Mouse (Mus musculus) v-Abl transformed pro-B cells (cell line): Measurements from ENCODE around the gene Slirp.
"Not testable (repeated sequence)": the region's sequence is repeated elsewhere in the genome, so short reads cannot be mapped to it uniquely, and the experiment has no call there.

Source experiments
- in situ Hi-C, 2 experiments: fragments of 400-800 bp; cut with MboI; formaldehyde crosslinking; loops; one replicate each; pipeline ENCODE4 v1.15.1; 2025; ENCODE audit not compliant: unreplicated experiment in 2 of 2

The Slirp gene

GRCm38 (mm10) chr12:87424516-87424915, 19.2 kb upstream of the Slirp start:
- in situ Hi-C loops = loop anchor here (25.0 kb wide), 5 partner anchors 638 to 1888 kb away; partner anchors contain the start of genes Adck1 (in 1 of the 2) and Nrxn3 (in 1 of the 2)

GRCm38 (mm10) chr12:87426354-87427031, 17.2 kb upstream of the Slirp start:
- in situ Hi-C loops = loop anchor here in 1 of 2 experiments (25.0 kb wide), 1 partner anchor 936 kb away; the partner anchor contains the start of gene Adck1

DNA sequence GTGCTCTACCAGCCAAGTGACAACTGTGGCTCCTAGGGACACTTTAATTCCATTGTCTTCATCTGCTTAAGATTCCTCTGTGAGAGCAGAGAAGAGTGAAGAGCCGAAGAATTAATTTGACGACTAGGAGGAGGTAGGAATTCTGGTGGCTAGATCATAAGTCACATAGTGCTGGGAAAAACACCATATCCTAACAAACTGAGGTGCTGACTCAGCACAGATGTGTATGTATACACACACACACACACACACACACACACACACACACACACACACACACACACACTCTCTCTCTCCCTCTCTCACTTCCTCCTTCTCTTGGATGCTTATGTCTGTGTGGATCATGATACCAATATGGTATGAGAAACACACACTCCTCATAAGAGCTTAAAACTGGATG, 15.4 kb upstream of the Slirp start:
- in situ Hi-C loops = loop anchor here in 1 of 2 experiments (25.0 kb wide), 1 partner anchor 934 kb away; the partner anchor contains the start of gene Adck1

DNA sequence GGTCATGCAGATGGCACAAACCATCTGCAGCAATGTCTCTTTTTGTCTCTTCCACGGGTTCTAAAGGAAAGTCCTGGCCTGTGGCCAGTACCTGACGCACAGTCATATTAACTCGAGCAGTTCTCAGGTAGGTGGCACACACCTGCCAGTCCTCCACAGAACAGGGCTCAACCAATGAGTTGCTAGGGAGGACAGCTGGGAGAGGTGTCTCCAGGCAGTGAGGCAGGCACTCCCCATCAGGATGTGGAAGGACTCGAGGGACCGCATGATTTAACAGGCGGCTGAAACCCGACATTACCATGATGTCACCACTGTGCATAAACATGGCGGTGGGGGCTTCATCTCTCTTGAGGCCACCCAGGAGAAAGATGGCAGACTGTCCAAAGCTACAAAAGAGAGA, 14.8 kb upstream of the Slirp start:
- in situ Hi-C loops = loop anchor here in 1 of 2 experiments (25.0 kb wide), 1 partner anchor 933 kb away; the partner anchor contains the start of gene Adck1

DNA sequence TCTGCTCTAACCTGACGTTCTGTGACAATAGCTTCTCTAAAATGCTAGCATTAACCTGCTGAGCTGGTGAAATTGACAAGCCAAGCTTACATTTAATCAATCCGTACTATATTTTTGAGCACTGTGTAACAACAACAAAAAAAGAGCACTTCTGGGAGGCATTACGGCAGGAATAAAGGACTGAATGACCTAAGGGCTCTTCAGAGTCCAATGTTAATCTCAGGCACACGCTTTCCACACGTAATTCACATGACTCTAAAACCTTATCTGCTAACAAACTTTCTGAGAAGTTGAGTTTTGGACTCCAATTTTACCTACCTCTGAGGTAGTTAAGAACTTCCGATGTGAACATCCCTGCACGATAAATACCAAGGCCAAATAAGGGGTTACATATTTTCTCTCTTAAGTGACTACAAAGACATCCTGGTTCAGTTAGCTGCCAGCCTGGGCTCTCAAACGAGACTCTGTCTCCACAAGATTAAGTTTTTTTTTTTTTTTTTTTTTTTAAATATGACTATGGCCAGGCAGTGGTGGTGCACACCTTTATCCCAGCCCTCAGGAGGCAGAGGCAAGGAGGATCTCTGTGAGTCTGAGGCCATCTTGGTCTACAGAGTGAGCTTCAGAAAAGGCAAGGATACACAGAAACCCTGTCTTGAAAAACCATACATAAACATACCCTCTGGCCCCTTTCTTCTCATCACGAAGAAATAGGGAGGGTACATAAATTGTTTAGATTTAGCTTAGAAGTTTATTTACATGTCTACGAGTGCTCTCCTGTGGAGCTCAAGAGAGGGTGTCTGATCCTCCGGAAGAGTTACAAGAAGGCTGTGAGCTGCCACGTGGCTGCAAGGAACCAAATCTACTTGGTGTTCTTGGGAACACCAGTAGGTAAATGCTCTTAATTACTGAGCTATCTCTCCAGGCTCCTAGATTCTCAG, 1.2 kb upstream of the Slirp start:
- in situ Hi-C loops = loop anchor here in 1 of 2 experiments (25.0 kb wide), 1 partner anchor 920 kb away; the partner anchor contains the start of gene Adck1

DNA sequence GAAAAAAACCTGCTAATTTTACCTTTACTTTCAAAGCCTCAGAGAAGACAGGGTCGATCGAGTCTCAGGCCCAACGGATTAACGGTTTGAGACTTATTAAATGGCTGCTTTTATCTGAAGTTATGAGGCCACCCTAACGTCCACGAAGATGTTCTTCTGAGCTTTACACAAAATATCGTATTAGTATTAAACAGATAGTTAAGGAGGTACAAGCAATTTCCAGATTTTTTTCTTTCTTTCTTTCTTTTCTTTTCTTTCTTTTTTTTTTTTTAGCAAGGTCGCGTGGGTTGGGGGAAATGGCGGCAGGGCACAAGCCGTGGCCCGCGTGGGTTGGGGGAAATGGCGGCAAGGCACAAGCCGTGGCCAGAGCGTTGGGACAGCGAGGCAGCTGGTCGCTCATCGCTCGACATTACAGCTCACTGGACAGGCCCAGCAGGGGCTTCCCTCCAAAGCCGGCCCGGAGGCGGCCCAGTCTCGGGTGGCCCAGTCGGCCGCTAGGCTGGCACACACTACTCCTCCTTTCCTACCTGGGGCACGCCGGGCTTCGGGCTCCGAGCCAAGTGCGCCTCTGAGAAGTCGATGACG, 489 bp upstream of the Slirp start:
- in situ Hi-C loops = loop anchor here in 1 of 2 experiments (25.0 kb wide), 1 partner anchor 919 kb away; the partner anchor contains the start of gene Adck1

DNA sequence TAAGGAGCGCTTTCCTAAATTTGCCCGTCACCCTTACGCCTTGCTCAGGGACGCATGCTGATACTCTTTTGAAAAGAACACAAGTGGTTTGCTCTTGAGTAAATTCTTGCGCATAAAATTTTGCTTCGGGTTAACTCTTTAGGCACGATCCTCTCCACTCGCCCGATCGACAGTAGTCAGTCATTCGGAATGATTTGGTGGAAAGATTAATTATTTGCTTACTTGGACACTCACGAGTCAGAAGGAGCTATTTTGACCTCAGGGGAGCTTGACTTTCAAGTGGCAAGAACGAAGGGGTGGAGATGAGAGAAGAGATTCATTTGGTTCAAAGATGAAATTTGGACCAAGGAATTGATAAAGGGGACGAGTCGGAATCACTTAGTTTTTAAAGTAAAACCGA, 515 bp downstream of the Slirp start:
- in situ Hi-C loops = loop anchor here in 1 of 2 experiments (25.0 kb wide), 1 partner anchor 918 kb away; the partner anchor contains the start of gene Adck1

GRCm38 (mm10) chr12:87449456-87449855, 5.8 kb downstream of the Slirp start:
- in situ Hi-C loops = loop anchor here in 1 of 2 experiments (25.0 kb wide), 1 partner anchor 913 kb away; the partner anchor contains the start of gene Adck1

DNA sequence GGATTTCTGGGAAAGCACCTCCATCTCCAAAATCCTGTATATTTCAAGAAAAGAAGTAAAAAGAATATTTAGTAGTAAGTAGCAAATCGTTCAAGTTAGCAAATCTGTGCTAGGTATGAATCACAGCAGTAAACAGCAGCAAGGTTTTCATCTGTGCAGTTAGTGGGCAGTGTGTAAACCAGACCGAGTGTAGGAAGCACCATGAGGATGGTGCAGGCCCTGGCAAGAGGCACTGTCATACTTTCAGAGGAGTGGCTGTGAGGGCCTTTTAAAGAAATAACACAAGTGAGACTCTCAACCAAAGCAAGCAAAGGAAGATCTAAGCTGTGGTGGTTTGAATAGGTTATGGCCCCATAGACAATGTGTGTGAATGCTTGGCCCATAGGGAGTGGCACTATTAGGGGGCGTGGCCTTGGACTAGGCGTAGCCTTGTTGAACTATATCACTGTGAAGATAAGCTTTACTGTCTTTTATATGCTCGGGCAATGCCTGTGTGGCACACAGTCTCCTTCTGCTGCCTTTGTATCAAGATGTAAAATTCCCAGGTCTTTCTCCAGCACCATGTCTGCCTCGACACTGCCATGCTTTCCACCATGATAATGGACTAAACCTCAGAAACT, 21.1 kb downstream of the Slirp start:
- in situ Hi-C loops = loop anchor here in 1 of 2 experiments (25.0 kb wide), 1 partner anchor 1498 kb away; no protein-coding TSS in a partner anchor

DNA sequence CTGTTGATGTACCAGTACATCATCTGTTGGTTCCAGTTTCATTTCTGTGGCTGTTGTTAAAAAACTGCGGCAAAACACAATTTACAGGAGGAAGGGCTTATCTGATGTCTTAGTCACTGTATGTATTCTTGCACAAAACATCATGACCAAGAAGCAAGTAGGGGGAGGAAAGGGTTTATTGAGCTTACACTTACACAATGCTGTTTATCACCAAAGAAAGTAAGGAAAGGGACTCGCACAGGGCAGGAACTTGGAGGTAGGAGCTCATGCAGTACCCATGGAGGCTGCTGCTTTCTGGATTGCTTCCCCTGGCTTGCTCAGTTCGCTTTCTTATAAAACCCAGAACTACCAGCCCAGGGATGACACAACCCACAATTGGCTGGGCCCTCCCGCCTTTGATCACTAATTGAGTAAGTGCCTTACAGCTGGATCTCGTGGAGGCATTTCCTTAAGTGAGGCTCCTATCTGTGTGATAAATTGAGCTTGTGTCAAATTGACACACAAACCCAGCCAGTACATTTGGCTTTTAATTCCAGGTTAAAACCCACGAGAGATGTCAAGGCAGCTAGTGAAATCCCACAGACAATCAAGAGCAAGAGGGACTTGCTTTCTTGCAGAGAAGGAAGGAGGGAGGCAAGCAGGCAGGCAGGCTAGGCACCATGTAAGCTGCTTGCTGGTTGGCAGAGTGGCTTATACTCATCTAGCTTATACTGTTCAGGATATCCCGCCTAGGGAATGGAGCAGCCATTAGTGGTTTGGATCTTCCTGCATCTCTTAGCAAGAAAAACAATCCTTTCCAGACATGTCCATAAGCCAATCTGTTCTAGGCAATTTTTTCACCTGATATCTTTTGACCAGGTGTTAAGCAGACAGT, 26.8 kb downstream of the Slirp start:
- in situ Hi-C loops = loop anchor here in 1 of 2 experiments (25.0 kb wide), 1 partner anchor 1492 kb away; no protein-coding TSS in a partner anchor

GRCm38 (mm10) chr12:87471421-87471963, 27.8 kb downstream of the Slirp start:
- in situ Hi-C loops = loop anchor here in 1 of 2 experiments (25.0 kb wide), 1 partner anchor 1491 kb away; no protein-coding TSS in a partner anchor

DNA sequence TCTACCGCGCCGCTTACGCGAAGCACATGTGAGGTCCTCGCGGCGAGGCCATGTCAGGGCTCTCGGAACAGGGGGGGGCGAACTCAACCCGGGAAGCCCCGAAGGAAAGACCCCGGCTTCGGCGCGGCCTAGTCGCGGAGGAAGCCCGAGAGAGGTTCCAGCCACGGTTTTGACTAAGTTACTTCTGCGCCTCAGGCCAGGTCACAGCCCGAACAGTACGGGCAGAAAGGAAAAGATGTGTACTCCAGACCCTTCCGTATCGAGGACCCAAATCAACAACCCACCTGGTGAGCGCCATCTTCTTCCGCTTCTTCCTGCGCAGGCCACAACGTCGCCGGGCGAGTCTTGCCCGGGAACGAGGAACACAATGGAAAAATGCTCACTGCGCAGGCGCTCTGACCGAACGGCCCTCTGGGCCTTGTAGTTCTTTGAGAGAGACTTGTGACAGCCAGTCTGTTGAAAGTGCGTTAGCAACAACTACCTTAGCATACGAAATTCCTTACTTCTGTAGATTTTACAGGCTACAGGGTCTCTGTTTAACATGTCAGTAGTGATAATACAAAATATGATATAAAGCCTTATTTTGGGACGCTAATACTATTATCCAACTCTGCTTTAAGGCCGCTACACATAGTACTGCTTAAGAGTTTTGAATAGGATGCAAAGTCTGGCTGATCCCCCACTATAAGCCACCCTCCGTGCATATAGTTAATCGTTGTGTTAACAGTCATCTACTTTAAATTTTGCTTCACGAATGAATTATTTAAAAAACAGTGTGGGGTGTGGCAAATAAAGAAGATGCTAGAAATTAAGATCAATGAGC, 28.5 kb downstream of the Slirp start, which contains the start of gene Snw1:
Gene Snw1 (minus strand): TSS at position 311 of the 823 bp plus-strand sequence.
- in situ Hi-C loops = loop anchor here in 1 of 2 experiments (25.0 kb wide), 1 partner anchor 1490 kb away; no protein-coding TSS in a partner anchor

- in situ Hi-C loops = loop anchor here in 1 of 2 experiments (25.0 kb wide), 1 partner anchor 1488 kb away; no protein-coding TSS in a partner anchor
These were observed 31.1 kb downstream of the Slirp start for GRCm38 (mm10) chr12:87474756-87475155.

DNA sequence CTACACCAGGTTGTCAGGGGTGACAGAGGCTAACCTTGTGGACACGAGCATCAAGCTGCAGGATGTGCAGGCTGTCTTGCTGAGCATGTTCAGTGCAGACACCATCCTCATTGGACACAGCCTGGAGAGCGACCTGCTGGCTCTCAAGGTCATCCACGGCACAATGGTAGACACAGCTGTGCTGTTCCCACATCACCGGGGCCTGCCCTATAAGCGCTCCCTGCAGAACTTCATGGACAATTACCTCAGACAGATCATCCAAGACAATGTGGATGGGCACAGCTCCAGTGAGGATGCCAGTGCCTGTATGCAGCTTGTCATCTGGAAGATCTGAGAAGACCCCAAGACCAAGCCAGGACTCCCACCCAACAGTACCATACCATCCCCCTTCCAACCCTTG, 38.8 kb downstream of the Slirp start:
- in situ Hi-C loops = not testable (repeated sequence)

GRCm38 (mm10) chr12:87488683-87489082, 45.0 kb downstream of the Slirp start:
- in situ Hi-C loops = not testable (repeated sequence)

DNA sequence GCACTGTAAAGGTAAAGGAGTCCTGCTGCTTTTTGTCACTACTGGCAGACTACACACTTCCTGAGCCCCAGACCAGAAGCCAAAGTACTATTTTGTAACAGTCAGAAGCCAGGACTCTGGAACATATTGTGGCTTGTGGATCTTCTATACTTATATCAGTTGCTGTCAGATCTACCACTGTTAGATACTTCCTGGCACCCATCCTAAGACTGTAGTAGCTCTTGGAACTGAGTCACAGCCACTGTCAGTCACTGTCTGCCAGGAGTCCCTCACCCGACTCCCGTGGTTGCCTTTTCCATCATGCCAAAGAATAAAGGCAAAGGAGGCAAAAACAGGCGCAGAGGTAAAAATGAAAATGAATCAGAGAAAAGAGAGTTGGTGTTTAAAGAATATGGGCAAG, 50.7 kb downstream of the Slirp start, which contains the start of gene Gm5788:
Gene Gm5788 (plus strand): TSS at position 301 of the 400 bp plus-strand sequence.
- in situ Hi-C loops = not testable (repeated sequence)
